Mouse (Mus musculus): ENCODE measurements around the gene Rab2b. TPM values are rescaled to one million over a fixed set of nuclear protein-coding genes. Genes with fewer than 3 reads are reported as not detected.

Gene Rab2b
- polyA plus RNA-seq (2015; fragmentation: Nextera tagmentation; extraction: Ambion mirVana), result 6.9 and 7.3 TPM in 2 replicates

DNA sequence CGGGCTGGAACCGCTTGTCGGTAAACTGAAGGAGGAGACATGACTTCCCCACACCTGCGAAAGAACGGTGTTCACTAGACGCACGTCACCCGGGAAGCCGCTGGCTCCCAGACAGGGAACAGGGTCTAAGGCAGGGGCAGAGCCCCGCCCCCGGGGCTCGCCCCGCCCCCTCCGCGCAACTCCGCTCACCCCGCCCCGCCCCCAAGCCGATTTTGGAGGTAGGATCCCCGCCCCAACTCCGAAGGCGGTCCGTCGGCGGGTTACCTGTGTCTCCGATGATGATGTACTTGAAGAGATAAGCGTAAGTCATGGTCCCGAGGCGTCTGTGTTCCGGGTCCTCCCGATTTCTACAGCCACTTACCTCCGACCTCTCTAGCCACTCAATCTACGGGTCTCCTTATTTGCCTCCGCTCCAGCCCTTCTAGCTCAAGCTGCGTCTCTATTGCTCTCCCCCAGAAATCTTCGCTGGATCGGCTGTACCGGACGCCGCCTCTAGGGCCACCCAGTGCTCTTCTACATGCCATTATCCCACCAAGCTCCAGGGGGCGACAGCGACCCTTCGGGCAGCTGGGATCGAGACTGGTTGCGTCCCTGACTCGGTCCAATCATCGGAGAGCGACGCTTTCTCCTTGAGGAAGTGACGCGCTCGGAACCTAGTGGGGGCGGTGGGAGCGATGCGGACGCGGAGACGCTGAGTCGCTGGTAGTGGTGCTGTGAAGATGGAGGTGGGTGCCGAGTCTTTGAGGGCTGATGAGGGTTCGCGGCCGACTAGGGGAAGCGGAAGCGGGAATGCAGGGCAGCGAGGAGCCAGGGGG is at the start of gene Rab2b, which contains the start of gene Tox4:
TSS of gene Rab2b (minus strand) at position 614 of the 815 bp plus-strand sequence.
TSS of gene Tox4 (plus strand) at position 215 of the 815 bp plus-strand sequence.
- ATAC-seq (ENCODE audit: low FRiP score, low TSS enrichment) (peak; percentile 99), DNase-seq (ENCODE audit: low spot score) (peak; percentile 99)
- Histone ChIP-seq H3K27ac (replicated peaks) (peak within 1 kb of the TSS; percentile 92), H3K4me1 (replicated peaks; ENCODE audit: control insufficient read depth, insufficient read depth) (no peaks in the 10 kb centered on the region; the same call in 1 of the 2 replicates), H3K9ac (ENCODE audit: low read length) (peak within 1 kb of the TSS; percentile 92), H3K36me3 (ENCODE audit: control insufficient read depth, insufficient read depth, low read length) (peaks cover 3% of the 10 kb centered on the region; the same call in 1 of the 2 replicates), H3K4me3 (ENCODE audit: low read depth, low read length) (peak within 1 kb of the TSS; percentile 89), H3K4me2 (replicated peaks; ENCODE audit: low read depth) (peak within 1 kb of the TSS; percentile 68), H3K9me3 (ENCODE audit: control insufficient read depth, low read length) (no peaks in the 10 kb centered on the region), H3K27me3 (ENCODE audit: control insufficient read depth, insufficient read depth, low read length) (no peaks in the 10 kb centered on the region)
- no peak for TF ChIP-seq EP300 (optimal IDR thresholded peaks at IDR 0.05)
- peak; percentile 100 for TF ChIP-seq CTCF (IDR thresholded peaks at IDR 0.05; ENCODE audit: low read depth)
- under 1% methylated on average over 66 of the region's 66 CpGs for WGBS

DNA sequence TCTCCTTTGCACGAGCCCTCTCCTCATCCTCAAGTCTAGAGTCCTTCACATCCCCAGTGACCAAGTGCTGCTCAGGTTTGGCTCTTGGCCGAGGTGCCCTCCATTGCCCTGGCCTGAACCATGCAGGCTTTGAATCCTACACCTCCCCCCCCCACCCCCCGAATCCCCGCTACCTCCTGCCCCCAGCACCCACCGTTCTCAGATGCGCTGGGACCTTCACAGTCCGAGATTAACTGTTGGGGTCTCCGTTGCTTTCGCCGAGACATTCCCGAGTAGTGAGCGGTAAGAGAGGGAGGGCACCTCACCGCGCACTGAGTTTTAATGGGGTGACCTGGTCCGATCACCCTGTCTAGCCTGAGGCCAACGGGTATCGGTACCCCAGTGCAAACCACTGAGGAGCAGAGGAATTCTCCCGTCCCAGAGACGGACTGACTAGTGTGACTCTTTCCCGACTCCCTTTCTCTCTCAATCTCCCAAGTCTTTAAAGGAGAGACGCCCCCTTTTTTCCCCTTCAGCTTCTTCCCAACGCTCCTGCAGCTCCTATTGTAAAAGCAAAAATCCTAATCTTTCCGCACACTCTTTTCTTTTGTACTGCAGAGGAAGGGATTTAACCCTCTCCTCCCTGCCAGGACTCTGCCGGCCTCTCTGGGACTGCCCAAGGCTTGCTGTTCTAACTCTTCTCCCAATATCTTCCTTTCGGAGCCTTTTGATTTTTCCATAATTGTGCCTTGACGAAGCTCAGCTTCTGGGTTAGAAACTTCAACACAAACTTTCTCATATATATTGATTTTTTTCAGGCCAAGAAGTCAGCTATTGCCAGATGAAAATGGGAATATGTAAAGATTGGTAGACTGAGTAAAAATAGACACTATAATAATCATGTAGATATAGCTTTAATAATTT is 48.8 kb upstream of the Rab2b start, which contains the start of gene Sall2:
TSS of gene Sall2 (minus strand) at position 853 of the 903 bp plus-strand sequence.
- no peaks in the 10 kb centered on the region for H3K36me3 ChIP-seq (ENCODE audit: control insufficient read depth, insufficient read depth, low read length)
- H3K4me3 ChIP-seq (ENCODE audit: low read depth, low read length), result peak within 1 kb of the TSS; percentile 35
- 2% methylated on average over 26 of the region's 26 CpGs for WGBS
- H3K4me1 ChIP-seq (replicated peaks; ENCODE audit: control insufficient read depth, insufficient read depth), result no peaks in the 10 kb centered on the region; the same call in 1 of the 2 replicates
- peak within 1 kb of the TSS; percentile 18 for H3K9ac ChIP-seq (ENCODE audit: low read length)
- H3K4me2 ChIP-seq (replicated peaks; ENCODE audit: low read depth), result peak within 1 kb of the TSS; percentile 68
- TF ChIP-seq CTCF (IDR thresholded peaks at IDR 0.05; ENCODE audit: low read depth), result no peak
- H3K27me3 ChIP-seq (ENCODE audit: control insufficient read depth, insufficient read depth, low read length), result no peaks in the 10 kb centered on the region
- H3K27ac ChIP-seq (replicated peaks), result no peak within 1 kb of the TSS
- no peaks in the 10 kb centered on the region for H3K9me3 ChIP-seq (ENCODE audit: control insufficient read depth, low read length)
- peak; percentile 42; the same call in 1 of the 2 replicates for ATAC-seq (ENCODE audit: low FRiP score, low TSS enrichment)
- no peak for DNase-seq (ENCODE audit: low spot score)

GRCm38 (mm10) chr14:52327375-52327901 is 48.1 kb upstream of the Rab2b start:
- Histone ChIP-seq H3K9ac (ENCODE audit: low read length) (peak overlapping the region; percentile 18; the same call in 1 of the 2 replicates), H3K36me3 (ENCODE audit: control insufficient read depth, insufficient read depth, low read length) (no peaks in the 10 kb centered on the region), H3K4me1 (replicated peaks; ENCODE audit: control insufficient read depth, insufficient read depth) (no peaks in the 10 kb centered on the region; the same call in 1 of the 2 replicates), H3K27ac (replicated peaks) (no peak overlapping the region), H3K4me2 (replicated peaks; ENCODE audit: low read depth) (peak overlapping the region; percentile 68), H3K9me3 (ENCODE audit: control insufficient read depth, low read length) (no peaks in the 10 kb centered on the region), H3K27me3 (ENCODE audit: control insufficient read depth, insufficient read depth, low read length) (no peaks in the 10 kb centered on the region), H3K4me3 (ENCODE audit: low read depth, low read length) (peak overlapping the region; percentile 35)
- TF ChIP-seq CTCF (IDR thresholded peaks at IDR 0.05; ENCODE audit: low read depth) (no peak), EP300 (optimal IDR thresholded peaks at IDR 0.05) (no peak)
- ATAC-seq (ENCODE audit: low FRiP score, low TSS enrichment), result no peak
- WGBS, result 5% methylated on average over 14 of the region's 14 CpGs
- no peak for DNase-seq (ENCODE audit: low spot score)

GRCm38 (mm10) chr14:52325890-52326289 is 46.5 kb upstream of the Rab2b start:
- TF ChIP-seq EP300 (optimal IDR thresholded peaks at IDR 0.05) (no peak), CTCF (IDR thresholded peaks at IDR 0.05; ENCODE audit: low read depth) (peak; percentile 53)
- no peak for DNase-seq (ENCODE audit: low spot score)

GRCm38 (mm10) chr14:52319361-52319760 is 40.0 kb upstream of the Rab2b start:
- TF ChIP-seq CTCF (IDR thresholded peaks at IDR 0.05; ENCODE audit: low read depth) (no peak), EP300 (optimal IDR thresholded peaks at IDR 0.05) (no peak)
- no peak overlapping the region for H3K27ac ChIP-seq (replicated peaks)
- H3K36me3 ChIP-seq (ENCODE audit: control insufficient read depth, insufficient read depth, low read length), result no peaks in the 10 kb centered on the region
- H3K4me3 ChIP-seq (ENCODE audit: low read depth, low read length), result no peak overlapping the region
- H3K4me2 ChIP-seq (replicated peaks; ENCODE audit: low read depth), result no peak overlapping the region
- H3K4me1 ChIP-seq (replicated peaks; ENCODE audit: control insufficient read depth, insufficient read depth), result 0 out of 2 replicates have a peak, but pooled peaks cover 3% of the 10 kb centered on the region
- DNase-seq (ENCODE audit: low spot score), result no peak
- no peaks in the 10 kb centered on the region for H3K9me3 ChIP-seq (ENCODE audit: control insufficient read depth, low read length)
- H3K9ac ChIP-seq (ENCODE audit: low read length), result no peak overlapping the region
- ATAC-seq (ENCODE audit: low FRiP score, low TSS enrichment), result no peak
- WGBS, result 41% methylated on average over 6 of the region's 6 CpGs
- H3K27me3 ChIP-seq (ENCODE audit: control insufficient read depth, insufficient read depth, low read length), result no peaks in the 10 kb centered on the region

More at GRCm38 (mm10) chr14:52325890-52326289, 46.5 kb upstream of the Rab2b start:
- Histone ChIP-seq H3K27me3 (ENCODE audit: control insufficient read depth, insufficient read depth, low read length) (no peaks in the 10 kb centered on the region), H3K36me3 (ENCODE audit: control insufficient read depth, insufficient read depth, low read length) (no peaks in the 10 kb centered on the region), H3K4me1 (replicated peaks; ENCODE audit: control insufficient read depth, insufficient read depth) (no peaks in the 10 kb centered on the region; the same call in 1 of the 2 replicates), H3K9me3 (ENCODE audit: control insufficient read depth, low read length) (no peaks in the 10 kb centered on the region), H3K9ac (ENCODE audit: low read length) (no peak overlapping the region), H3K27ac (replicated peaks) (no peak overlapping the region), H3K4me3 (ENCODE audit: low read depth, low read length) (no peak overlapping the region), H3K4me2 (replicated peaks; ENCODE audit: low read depth) (no peak overlapping the region)
- ATAC-seq (ENCODE audit: low FRiP score, low TSS enrichment), result no peak
- WGBS, result 15% methylated on average over 4 of the region's 4 CpGs

Data from stomach, postnatal 0 days (tissue).